Mouse (Mus musculus): ENCODE data around the gene Coro2b. TPM values are rescaled to one million over a fixed set of nuclear protein-coding genes. Genes with fewer than 3 reads are reported as not detected.

Gene Coro2b
- total RNA-seq, 2 experiments from 2014 or later, result 131 to 136 TPM

Other genes starting within 250 kb of the Coro2b start
- gene Anp32a, start 195.8 kb downstream of the Coro2b start, total RNA-seq (2021), result 100 to 1,000 TPM; 224 to 231 TPM
- gene Itga11, start 140.8 kb upstream of the Coro2b start, total RNA-seq (2021), result under 1 TPM; 0.59 to 0.91 TPM

All from layer of hippocampus, postnatal 10 days (tissue).